Mouse (Mus musculus) neural tube, embryonic 14.5 days (tissue): ENCODE results near the gene Hdgf. TPM values are rescaled to one million over a fixed set of nuclear protein-coding genes. Genes with fewer than 3 reads are reported as not detected.
"Not testable (repeated sequence)": the region's sequence is repeated elsewhere in the genome, so short reads cannot be mapped to it uniquely, and the experiment has no call there.

Experiments
- ATAC-seq: fragments of 200-750 bp; cut with Nextera tagmentation; 2 replicates; pipeline ENCODE4 v1.8.0; 2017; ENCODE audit warnings: low read depth, mild to moderate bottlenecking, moderate TSS enrichment, moderate library complexity
- H3K27ac ChIP-seq: fragments of 300-500 bp; sonication (generic); 2 replicates; pipeline ENCODE4 v1.5.1; 2014; ENCODE audit warnings: low read depth, mild to moderate bottlenecking, control low read depth, low read length, moderate library complexity, mixed read lengths
- H3K27me3 ChIP-seq: fragments of 300-500 bp; sonication (generic); 2 replicates; pipeline ENCODE4 v1.6.1; 2014; ENCODE audit warnings: low read length; ENCODE audit not compliant: control insufficient read depth, insufficient read depth
- H3K36me3 ChIP-seq: fragments of 300-500 bp; sonication (generic); 2 replicates; pipeline ENCODE4 v1.6.1; 2014; ENCODE audit warnings: low read length, mixed read lengths; ENCODE audit not compliant: control insufficient read depth, insufficient read depth
- H3K4me1 ChIP-seq: fragments of 300-500 bp; sonication (generic); 2 replicates; pipeline ENCODE4 v1.6.1; 2014; ENCODE audit warnings: low read length; ENCODE audit not compliant: control insufficient read depth, insufficient read depth
- H3K4me2 ChIP-seq: fragments of 300-500 bp; sonication (generic); 2 replicates; pipeline ENCODE4 v1.6.1; 2014; ENCODE audit warnings: mild to moderate bottlenecking, low read depth, low read length, control low read depth
- H3K4me3 ChIP-seq: fragments of 300-500 bp; sonication (generic); 2 replicates; pipeline ENCODE4 v1.5.1; 2014; ENCODE audit warnings: low read depth, low read length, control low read depth, mixed read lengths
- H3K9ac ChIP-seq: fragments of 300-500 bp; sonication (generic); replicated peaks from 2 replicates; pipeline ENCODE4 v1.6.1; 2014; ENCODE audit warnings: low read depth, mild to moderate bottlenecking, control low read depth, low read length, mixed read lengths
- H3K9me3 ChIP-seq: fragments of 300-500 bp; sonication (generic); 2 replicates; pipeline ENCODE4 v1.6.1; 2016; ENCODE audit warnings: low read length; ENCODE audit not compliant: control insufficient read depth
- WGBS: fragments of 180-500 bp; shearing (Covaris S2); extraction: QIAGEN DNeasy Blood & Tissue Kit; methylation state at CpG from one replicate; pipeline ENCODE4 v1.1.7; 2014; 5-methylcytosine and 5-hydroxymethylcytosine counted together
- polyA plus RNA-seq: library from polyadenylated mRNA; unstranded; fragments of >200 nt; fragmentation: Nextera tagmentation; extraction: Ambion mirVana; gene quantifications from 2 replicates; pipeline ENCODE4 v1.2.1, GENCODE M21; 2014

Hdgf gene
- polyA plus RNA-seq, 1 experiment from 2014 or later = 128 TPM

GRCm38 (mm10) chr3:87886416-87886815, 19.7 kb upstream of the Hdgf start:
- Histone ChIP-seq H3K9me3 (no peaks in the 10 kb centered on the region), H3K4me1 (peaks cover 10% of the 10 kb centered on the region), H3K36me3 (no peaks in the 10 kb centered on the region), H3K4me2 (peak overlapping the region; percentile 41), H3K27me3 (no peaks in the 10 kb centered on the region; the same call in 1 of the 2 replicates), H3K4me3 (peak overlapping the region; percentile 92; the same call in 1 of the 2 replicates), H3K27ac (no peak overlapping the region), H3K9ac (no peak overlapping the region)
- 87% methylated on average over 6 of the region's 6 CpGs for WGBS
- ATAC-seq = no peak

- peaks cover 10% of the 10 kb centered on the region for H3K4me1 ChIP-seq
- not testable (repeated sequence) for H3K36me3 ChIP-seq, H3K9me3 ChIP-seq, ATAC-seq, H3K4me3 ChIP-seq, H3K4me2 ChIP-seq, H3K27ac ChIP-seq, H3K27me3 ChIP-seq, H3K9ac ChIP-seq
- WGBS = 81% methylated on average over 4 of the region's 4 CpGs
Observed at GRCm38 (mm10) chr3:87887400-87887799, 18.7 kb upstream of the Hdgf start.

- Histone ChIP-seq H3K4me3 (no peak overlapping the region), H3K4me1 (no peaks in the 10 kb centered on the region), H3K9ac (no peak overlapping the region), H3K27me3 (no peaks in the 10 kb centered on the region), H3K36me3 (no peaks in the 10 kb centered on the region), H3K27ac (no peak overlapping the region), H3K4me2 (no peak overlapping the region), H3K9me3 (no peaks in the 10 kb centered on the region)
- no peak for ATAC-seq
- WGBS = 62% methylated on average over 3 of the region's 3 CpGs
Observed at GRCm38 (mm10) chr3:87891481-87891880, 14.6 kb upstream of the Hdgf start.

GRCm38 (mm10) chr3:87893367-87893905, 12.7 kb upstream of the Hdgf start:
- Histone ChIP-seq H3K9me3 (no peaks in the 10 kb centered on the region), H3K27me3 (no peaks in the 10 kb centered on the region), H3K9ac (no peak overlapping the region), H3K27ac (no peak overlapping the region), H3K4me1 (no peaks in the 10 kb centered on the region), H3K36me3 (no peaks in the 10 kb centered on the region), H3K4me2 (no peak overlapping the region), H3K4me3 (no peak overlapping the region)
- WGBS = 78% methylated on average over 3 of the region's 3 CpGs
- ATAC-seq = no peak

GRCm38 (mm10) chr3:87899266-87899665, 6.9 kb upstream of the Hdgf start:
- Histone ChIP-seq H3K27me3 (no peaks in the 10 kb centered on the region), H3K4me3 (no peak overlapping the region), H3K4me1 (no peaks in the 10 kb centered on the region), H3K9ac (no peak overlapping the region), H3K27ac (no peak overlapping the region), H3K36me3 (no peaks in the 10 kb centered on the region), H3K9me3 (no peaks in the 10 kb centered on the region), H3K4me2 (no peak overlapping the region)
- 68% methylated on average over 3 of the region's 3 CpGs for WGBS
- no peak for ATAC-seq

GRCm38 (mm10) chr3:87899776-87900175, 6.3 kb upstream of the Hdgf start:
- Histone ChIP-seq H3K27ac (no peak overlapping the region), H3K27me3 (no peaks in the 10 kb centered on the region), H3K36me3 (no peaks in the 10 kb centered on the region), H3K4me1 (no peaks in the 10 kb centered on the region), H3K9ac (no peak overlapping the region), H3K9me3 (no peaks in the 10 kb centered on the region), H3K4me2 (no peak overlapping the region), H3K4me3 (no peak overlapping the region)
- ATAC-seq = no peak
- 82% methylated on average over 3 of the region's 3 CpGs for WGBS

GRCm38 (mm10) chr3:87901036-87901624, 5.0 kb upstream of the Hdgf start:
- no peak overlapping the region for H3K4me3 ChIP-seq
- 68% methylated on average over 1 of the region's 1 CpGs for WGBS
- no peak overlapping the region for H3K27ac ChIP-seq
- no peaks in the 10 kb centered on the region for H3K36me3 ChIP-seq
- ATAC-seq = no peak
- H3K9me3 ChIP-seq = no peaks in the 10 kb centered on the region
- H3K4me2 ChIP-seq = no peak overlapping the region
- no peak overlapping the region for H3K9ac ChIP-seq
- H3K4me1 ChIP-seq = no peaks in the 10 kb centered on the region
- H3K27me3 ChIP-seq = no peaks in the 10 kb centered on the region

GRCm38 (mm10) chr3:87901959-87902358, 4.2 kb upstream of the Hdgf start:
- H3K36me3 ChIP-seq, ATAC-seq, H3K4me3 ChIP-seq, H3K27me3 ChIP-seq, H3K9ac ChIP-seq, H3K9me3 ChIP-seq, H3K4me2 ChIP-seq, H3K4me1 ChIP-seq, H3K27ac ChIP-seq: not testable (repeated sequence)
- WGBS = 89% methylated on average over 5 of the region's 6 CpGs

- 49% methylated on average over 5 of the region's 5 CpGs for WGBS
- Histone ChIP-seq H3K9me3 (no peaks in the 10 kb centered on the region), H3K36me3 (no peaks in the 10 kb centered on the region), H3K27me3 (peaks cover 3% of the 10 kb centered on the region; the same call in 1 of the 2 replicates), H3K4me3 (no peak overlapping the region), H3K9ac (no peak overlapping the region), H3K4me2 (no peak overlapping the region), H3K27ac (no peak overlapping the region), H3K4me1 (peaks cover 15% of the 10 kb centered on the region)
- ATAC-seq = no peak
Observed at GRCm38 (mm10) chr3:87903821-87904220, 2.3 kb upstream of the Hdgf start.
